Mouse (Mus musculus) ovary, adult 18-20 months (tissue): ENCODE results near the gene Rsc1a1.
A peak's percentile ranks its signal among the peaks of the same experiment; 100 is the strongest.

Experiments used
- DNase-seq: peaks from one replicate; pipeline ENCODE4 v3.0.0; 2022; ENCODE audit warnings: low spot score, mixed read lengths

The Rsc1a1 gene

GRCm38 (mm10) chr4:141685499-141685898 is at the start of gene Rsc1a1:
TSS of gene Rsc1a1 (minus strand) at chr4:141685599.
- DNase-seq, result no peak

- DNase-seq, result no peak
Observed at GRCm38 (mm10) chr4:141735206-141735560, 49.8 kb upstream of the Rsc1a1 start.

GRCm38 (mm10) chr4:141734446-141735205 is 49.2 kb upstream of the Rsc1a1 start:
- peak; percentile 88 for DNase-seq

GRCm38 (mm10) chr4:141731766-141732165 is 46.4 kb upstream of the Rsc1a1 start:
- DNase-seq, result no peak

DNA sequence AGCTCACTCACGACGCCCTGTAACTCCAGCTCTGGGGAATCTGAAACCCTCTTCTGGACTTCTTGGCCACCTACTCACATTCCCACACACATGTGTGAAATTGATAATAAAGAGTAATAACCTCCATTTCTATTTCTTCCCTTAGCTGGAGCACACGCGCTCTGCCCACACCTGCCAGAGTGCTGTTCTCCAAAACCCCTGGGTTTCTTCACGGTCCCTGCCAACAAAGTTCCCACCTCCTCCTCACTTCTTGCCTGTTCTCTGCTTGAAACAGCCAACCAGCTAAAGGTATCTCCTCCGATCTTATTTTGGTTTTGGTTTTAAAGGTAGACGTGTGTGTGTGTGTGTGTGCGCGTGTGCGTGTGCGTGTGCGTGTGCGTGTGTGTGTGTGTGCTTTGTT is 45.0 kb upstream of the Rsc1a1 start:
- DNase-seq, result no peak

GRCm38 (mm10) chr4:141729266-141729665 is 43.9 kb upstream of the Rsc1a1 start:
- no peak for DNase-seq

- DNase-seq, result no peak
Observed at GRCm38 (mm10) chr4:141725738-141726137, 40.3 kb upstream of the Rsc1a1 start.

- no peak for DNase-seq
Observed at GRCm38 (mm10) chr4:141725277-141725676, 39.9 kb upstream of the Rsc1a1 start.

DNA sequence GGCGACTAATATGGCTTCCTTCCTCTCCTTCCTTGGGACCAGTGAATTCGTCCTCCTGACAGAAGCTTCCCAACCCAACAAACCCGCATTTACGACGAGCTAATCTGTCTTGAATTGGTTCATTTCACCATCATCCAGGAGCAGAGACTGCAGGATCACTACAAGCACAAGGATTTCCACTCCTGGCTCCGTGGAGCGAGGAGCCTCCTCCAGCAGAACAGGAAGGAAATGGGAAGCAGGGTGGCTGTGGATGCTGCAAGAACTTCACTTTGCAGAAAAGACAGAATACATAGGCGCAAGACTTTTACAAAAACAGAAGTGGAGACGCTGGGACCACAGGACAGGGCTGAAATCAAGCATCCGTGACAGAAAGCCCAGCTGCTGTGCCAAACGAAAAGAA is 39.2 kb upstream of the Rsc1a1 start:
- no peak for DNase-seq

DNA sequence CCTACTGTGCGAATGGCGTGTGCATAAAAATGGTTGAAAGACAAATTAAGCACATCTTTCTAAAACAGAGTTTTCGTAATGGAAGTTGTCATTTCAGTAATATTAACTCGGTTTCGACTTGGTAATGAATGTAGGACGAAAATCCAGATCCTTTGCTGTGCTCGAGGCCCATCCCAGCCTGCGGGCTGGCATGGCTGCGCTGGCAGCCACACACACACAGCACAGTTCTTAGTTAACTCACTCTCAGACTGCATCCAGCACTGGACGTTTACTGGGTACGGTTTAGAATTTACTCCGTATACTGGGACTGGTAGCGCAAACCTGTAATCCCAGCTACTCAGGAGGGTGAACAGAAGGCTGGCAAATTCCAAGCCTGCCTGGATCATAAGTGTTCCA is 38.3 kb upstream of the Rsc1a1 start:
- no peak for DNase-seq

DNA sequence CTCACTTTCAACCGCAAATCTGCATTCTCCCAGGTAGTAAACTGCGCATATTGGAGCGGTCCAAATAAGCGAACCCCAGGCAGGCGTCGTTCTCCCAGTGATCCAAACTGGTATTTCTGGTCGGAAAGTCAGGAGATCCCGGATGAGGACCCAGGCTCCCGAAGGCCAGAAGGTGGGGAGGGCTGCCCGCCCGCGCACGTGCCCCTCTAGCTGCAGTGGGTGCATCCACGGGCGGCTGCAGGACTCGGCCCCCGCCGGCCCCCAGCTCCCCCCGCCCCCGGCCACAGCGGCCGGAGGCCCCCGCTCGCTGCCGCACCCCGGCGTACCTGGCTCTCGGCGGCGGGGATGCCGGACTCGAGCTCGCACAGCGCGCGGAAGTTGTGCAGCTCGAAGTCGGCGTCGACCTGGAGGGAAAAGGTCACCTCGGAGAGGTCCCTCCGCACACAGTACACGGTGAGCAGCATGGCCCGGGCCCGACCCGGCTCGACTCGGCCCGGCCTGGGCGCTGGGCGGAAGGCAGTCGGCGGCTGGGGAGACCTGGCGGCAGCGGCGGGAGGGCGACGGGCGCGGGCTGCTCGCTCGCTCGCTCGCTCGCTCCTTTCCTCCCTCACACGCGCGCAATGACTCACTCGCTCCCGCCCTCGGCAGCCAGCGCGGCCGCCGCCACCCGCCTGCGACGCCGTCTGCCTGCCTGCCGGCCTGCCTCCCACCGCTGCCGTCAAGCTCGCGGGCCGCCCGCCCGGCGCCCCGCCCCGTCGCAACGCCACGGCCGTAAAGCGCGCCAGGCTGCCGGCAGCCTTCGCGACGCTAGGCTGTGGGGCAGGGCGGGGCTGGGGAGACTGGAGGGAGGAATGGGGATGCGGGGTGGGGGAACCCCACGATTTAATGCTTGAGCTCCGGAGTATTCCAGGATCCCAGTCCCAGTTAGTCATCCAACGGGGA is 37.6 kb upstream of the Rsc1a1 start, which contains the start of gene Ddi2:
TSS of gene Ddi2 (minus strand) at position 689 of the 942 bp plus-strand sequence.
- peak; percentile 87 for DNase-seq

DNA sequence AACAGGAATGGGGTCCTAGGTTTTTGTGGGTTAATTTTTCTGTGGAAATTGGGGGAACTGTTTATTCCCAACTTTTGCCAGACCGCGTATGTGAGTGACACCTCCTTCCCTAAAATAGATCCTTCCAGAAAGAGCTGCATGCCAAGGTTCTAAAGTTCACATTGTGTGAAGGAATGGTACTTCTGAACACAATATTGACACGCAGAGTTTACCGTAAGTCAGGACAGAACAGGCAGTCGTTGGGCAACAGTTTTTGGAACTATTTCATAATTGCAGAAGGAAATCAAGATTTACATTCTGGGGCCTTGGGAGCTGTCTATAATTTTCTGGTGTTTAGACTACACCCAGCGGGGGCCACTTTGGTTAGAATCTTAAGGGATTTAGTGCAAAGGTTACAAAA is 36.6 kb upstream of the Rsc1a1 start:
- no peak for DNase-seq

- no peak for DNase-seq
Observed at GRCm38 (mm10) chr4:141720761-141721523, 35.5 kb upstream of the Rsc1a1 start.

DNA sequence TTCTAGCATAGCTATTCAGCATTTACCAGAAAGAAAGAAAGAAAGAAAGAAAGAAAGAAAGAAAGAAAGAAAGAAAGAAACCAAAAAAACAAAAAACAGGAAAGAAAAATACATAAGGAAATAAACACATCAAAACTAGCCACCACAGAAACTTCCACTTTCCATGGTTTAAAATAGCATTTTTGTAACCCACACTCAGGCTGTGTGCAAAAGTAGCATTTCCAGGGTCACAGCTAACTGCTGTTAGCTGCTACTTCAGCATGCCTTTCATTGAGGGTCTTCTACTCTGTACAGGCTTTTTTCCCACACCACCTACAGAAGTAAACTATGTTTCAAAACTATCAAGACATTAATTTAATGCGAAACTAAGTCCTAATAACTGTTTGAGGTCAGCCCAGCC is 33.9 kb upstream of the Rsc1a1 start:
- no peak for DNase-seq

- no peak for DNase-seq
Observed at GRCm38 (mm10) chr4:141717633-141718032, 32.2 kb upstream of the Rsc1a1 start.

- DNase-seq, result no peak
Observed at GRCm38 (mm10) chr4:141715027-141715426, 29.6 kb upstream of the Rsc1a1 start.

DNA sequence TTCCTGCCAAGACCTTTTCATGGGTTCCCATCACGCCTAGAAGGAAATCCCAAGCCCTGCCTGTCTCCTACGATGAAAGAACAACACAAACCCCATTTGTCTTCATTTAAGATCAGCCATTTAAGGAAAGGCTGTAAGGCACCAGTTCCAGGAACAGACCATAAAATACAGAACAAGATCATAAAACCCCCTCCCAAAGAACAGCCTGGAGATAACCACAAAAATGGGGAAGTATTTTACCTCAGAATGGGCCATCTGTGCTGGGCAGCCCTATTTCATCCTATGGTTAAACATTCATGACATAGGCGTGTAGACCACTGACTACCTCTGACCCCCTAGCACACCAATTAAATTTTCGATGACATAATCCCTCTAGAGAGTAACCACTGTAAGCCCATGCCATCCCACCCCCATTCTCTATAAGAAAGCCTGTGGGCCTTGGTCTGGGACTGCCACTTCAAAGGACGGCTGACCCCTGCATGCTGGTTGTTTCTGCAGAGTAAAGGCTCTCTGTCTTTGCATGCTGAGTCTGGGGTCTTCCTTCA is 28.3 kb upstream of the Rsc1a1 start:
- DNase-seq, result no peak

GRCm38 (mm10) chr4:141711250-141711649 is 25.9 kb upstream of the Rsc1a1 start:
- no peak for DNase-seq

DNA sequence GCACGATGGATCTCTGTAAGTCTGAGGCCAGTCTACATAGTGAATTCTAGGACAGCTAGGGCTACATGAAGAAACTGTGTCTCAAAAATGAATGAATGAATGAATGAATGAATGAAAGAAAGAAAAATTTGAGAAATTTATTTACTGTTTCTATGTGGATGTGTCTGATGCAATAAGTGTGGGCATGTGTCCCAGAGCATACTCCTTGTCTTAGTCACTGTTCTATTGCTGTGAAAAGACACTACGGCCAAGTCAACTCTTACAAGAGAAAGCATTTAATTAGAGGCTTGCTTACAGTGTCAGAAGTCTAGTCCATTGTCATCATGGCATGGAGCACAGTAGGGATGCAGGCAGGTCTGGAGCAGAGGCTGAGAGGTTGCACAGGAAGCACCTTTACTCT is 23.6 kb upstream of the Rsc1a1 start:
- no peak for DNase-seq

DNA sequence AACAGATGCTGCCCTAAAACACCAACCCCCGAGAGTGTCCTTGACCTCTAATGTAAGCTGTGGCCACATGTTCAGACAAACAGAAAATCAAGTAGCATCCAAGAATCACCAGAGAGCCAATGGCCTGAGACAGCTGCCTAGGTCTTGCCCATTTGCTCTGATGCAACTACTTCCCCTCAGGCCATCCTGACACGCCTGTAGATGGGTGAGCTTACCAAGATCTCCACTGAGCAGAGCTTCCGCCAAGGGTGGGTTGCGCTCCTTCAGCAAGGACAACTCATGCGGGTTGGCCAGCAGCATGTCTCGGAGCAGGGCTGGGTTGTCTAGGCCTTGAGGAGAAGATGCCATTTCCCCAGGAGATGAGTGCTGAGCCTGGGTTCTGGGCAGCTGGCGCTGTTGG is 22.6 kb upstream of the Rsc1a1 start:
- no peak for DNase-seq

DNA sequence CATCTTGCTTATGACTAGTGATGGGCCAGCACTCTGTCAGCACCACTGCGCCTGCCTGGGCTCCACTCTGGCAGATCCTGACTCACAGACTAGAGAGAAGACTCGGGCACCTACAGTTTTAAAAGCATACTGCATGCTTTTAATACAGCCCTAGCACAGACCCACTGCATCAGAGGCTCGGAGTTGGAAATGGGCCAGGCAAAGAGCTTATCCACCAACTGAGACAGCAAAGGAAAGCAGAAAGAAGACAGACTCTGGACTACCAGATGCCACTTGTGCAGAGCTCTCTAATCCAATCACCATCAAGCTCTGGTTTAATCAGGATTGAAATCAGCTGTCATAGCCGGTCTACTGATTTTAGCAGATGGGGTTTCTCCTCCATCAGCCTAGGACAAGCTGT is 19.9 kb upstream of the Rsc1a1 start:
- DNase-seq, result no peak

DNA sequence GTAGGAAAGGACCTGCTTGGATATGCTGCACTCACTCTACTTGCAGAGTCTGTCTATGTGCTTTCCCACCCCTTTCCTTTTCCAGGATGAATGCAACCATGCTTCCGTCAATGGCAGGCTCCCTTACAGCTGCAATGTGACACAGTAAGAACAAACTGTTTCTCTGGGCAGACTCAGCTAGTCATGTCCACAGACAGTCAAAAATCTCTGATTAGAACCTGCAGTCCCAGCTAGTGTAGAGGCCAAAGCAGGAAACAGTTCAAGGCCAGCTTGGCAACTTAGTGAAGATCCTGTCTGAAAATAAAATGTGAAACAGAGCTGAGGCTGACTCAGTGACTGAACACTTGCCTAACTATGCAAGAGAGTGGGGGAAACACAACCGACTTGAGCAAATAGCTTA is 19.2 kb upstream of the Rsc1a1 start:
- no peak for DNase-seq
